Mouse (Mus musculus) lung, adult 2 months (tissue): Measurements from ENCODE around the gene Gm28047.

ENCODE experiments used
- CTCF ChIP-seq: fragments of 200-500 bp; IDR thresholded peaks from 2 replicates; pipeline ENCODE4 v1.5.1; 2011; ENCODE audit warnings: mild to moderate bottlenecking, low read length, control low read depth; ENCODE audit not compliant: insufficient read depth
- POLR2A ChIP-seq: fragments of 200-500 bp; IDR thresholded peaks from 2 replicates; pipeline ENCODE4 v1.6.1; 2011; ENCODE audit warnings: low read depth, mild to moderate bottlenecking, control low read depth, low read length, borderline replicate concordance; ENCODE audit errors: extremely low read depth

DNA sequence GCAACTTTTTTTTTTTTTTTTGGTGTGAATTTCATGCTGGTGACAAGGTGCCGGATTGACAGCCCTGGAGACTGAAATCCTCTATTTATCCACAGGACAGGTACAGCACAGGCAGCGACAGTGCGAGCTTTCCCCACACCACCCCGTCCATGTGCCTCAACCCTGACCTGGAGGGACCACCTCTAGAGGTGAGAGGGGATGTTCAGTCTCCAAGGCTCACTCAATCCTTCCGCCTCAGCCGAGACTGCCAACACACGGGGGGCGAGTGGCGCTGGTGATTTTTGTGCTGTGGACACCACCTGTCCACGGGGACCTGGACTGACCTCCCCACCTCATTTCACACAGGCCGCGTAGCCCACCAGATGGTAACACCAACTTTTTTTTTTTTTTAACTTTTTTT is 139.0 kb downstream of the Gm28047 start:
- TF ChIP-seq CTCF (no peak), POLR2A (no peak)
